Mouse (Mus musculus) central nervous system, embryonic 11.5 days (tissue): ENCODE measurements around the gene Dars. TPM values are rescaled to one million over a fixed set of nuclear protein-coding genes. Genes with fewer than 3 reads are reported as not detected.

Source experiments
- polyA plus RNA-seq: library from polyadenylated mRNA; depleted of rRNA; stranded (reverse); fragments of >200 nt; gene quantifications from 2 replicates; pipeline ENCODE4 v1.2.3, GENCODE M21; 2012; rRNA removed

Dars gene
- 86.9 and 93.9 TPM in 2 replicates for polyA plus RNA-seq

DNA sequence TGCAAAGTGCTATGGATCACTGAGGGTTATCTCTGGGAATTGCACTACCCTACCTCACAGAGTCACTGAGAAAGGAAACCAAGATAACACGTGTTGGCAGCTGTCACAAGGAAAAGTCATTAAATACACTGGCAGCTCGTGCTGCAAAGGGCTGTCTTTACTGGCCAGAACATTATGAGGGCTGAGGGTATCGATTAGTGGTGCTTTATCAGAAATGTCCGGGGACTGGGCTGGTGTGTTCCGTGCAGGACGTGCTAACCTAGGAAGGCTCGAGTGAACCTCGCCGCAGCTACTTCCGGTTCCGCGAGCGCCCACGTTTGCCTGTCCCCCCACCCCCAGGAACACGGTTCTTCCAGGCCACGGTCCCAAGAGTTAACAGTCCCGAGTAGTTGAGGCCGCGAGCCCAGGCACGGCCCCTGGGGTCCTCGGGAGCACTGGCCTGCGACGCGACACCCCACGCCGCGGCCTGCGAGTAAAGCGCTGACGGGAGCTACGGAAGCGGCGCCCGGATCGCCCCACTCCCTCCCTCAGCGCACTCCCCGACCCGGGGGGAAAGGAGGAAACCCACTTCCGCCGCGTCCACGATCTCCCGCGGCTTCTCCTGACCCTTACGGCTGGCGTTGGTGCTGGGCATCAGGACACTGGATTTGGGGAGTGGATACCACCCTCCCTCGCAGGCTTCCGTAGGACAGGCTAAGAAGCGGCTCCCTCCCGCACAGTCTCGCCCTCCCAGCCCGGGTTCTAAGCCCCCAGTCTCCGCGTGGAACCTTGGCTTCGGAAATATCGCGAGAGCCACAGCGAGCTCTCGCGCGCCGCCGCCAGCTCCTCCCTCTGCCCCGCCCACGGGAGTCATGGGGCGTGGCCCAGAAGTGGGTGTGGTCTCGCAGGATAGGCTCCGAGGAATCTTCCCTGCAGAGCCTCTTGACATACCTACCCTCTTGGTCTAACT is at the start of gene Dars:
Gene Dars (minus strand): TSS at position 785 of the 949 bp plus-strand sequence.

GRCm38 (mm10) chr1:128359554-128360376 is 57.4 kb downstream of the Dars start, which contains the start of gene Mcm6:
Gene Mcm6, minus strand, starts transcription at chr1:128359664.

DNA sequence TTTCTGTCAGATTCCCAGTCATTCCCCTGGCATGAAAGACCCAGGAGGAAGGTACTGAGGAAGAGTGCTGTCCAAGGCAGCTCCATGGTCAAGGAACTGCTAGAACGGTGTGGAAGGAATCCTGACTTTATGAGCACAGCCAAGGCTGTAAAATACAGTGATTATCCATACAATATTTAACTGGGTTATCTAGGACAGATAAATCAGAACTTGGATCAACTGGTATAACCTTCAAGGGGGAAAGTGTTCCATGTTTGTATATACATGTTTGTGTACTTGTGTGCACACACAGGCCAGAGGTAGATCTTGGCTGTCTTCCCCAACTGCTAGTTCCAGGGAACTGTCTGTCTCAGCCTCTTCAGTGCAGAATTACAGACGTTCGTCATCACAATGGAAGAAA is 89.0 kb downstream of the Dars start, which contains the start of gene Lct:
Gene Lct (minus strand): TSS at position 101 of the 400 bp plus-strand sequence.

Other genes starting within 250 kb of the Dars start
- 43.7 and 46.6 TPM in 2 replicates for gene Ubxn4, start 173.4 kb downstream of the Dars start, polyA plus RNA-seq
- 0.36 and 0.61 TPM in 2 replicates for gene Lct, start 89.0 kb downstream of the Dars start, polyA plus RNA-seq
- gene Mcm6, start 57.7 kb downstream of the Dars start, polyA plus RNA-seq = 185 and 226 TPM in 2 replicates
- gene Cxcr4, start 174.9 kb upstream of the Dars start, polyA plus RNA-seq = 90.8 and 98.9 TPM in 2 replicates